Mouse (Mus musculus): ENCODE results near the gene Mtg1.
"Not testable (repeated sequence)": the region's sequence is repeated elsewhere in the genome, so short reads cannot be mapped to it uniquely, and the experiment has no call there.

DNA sequence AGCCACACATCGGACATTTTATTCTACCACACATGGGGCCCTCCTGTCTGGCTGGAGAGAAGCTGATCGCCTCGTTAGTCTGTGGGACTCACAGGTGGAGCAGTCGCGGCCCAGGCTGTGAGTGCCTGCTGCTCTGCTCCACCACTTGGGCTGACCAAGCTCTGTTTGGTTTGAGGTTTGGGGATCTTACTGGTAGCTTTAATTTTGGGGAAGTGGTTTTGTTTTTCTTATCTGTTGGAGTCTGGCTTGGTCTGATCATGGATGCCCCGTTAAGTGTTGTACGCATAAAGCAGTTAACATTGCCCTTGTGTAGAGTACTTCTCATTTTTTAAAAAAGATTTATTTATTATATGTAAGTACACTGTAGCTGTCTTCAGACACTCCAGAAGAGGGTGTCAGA is 3.3 kb upstream of the Mtg1 start:
- not testable (repeated sequence) for TF ChIP-seq CTCF (IDR thresholded peaks at IDR 0.05; ENCODE audit: control insufficient read depth, insufficient read depth, low read length); POLR2A (IDR thresholded peaks at IDR 0.05; ENCODE audit: borderline replicate concordance, control insufficient read depth, low read depth, low read length)
